In genomic region chr13:45509366-45509765, GRCm38 (mm10) we compare ENCODE assay signal across 16 mouse cellular contexts. TPM values are rescaled to one million over a fixed set of nuclear protein-coding genes. Genes with fewer than 3 reads are reported as not detected.
DNase-seq lines count a peak whose midpoint lies in the region; ATAC-seq lines count a peak whose summit lies in the region.
"Had no signal": no experiment of that assay in that cellular context is flagged by ENCODE, and none has a peak within 500 bp of the region (broad histone marks: within the 10 kb centered on the region; RNA-seq: fewer than 3 reads in every experiment).

No protein-coding gene starts in this region.

- H3K27ac ChIP-seq in hindbrain, embryonic 15.5 days (replicated peaks) = no peak overlapping the region
- H3K27ac ChIP-seq in hindbrain, embryonic 16.5 days (ENCODE audit: low read depth, low read length) = no peak overlapping the region
- no peak overlapping the region for H3K27ac ChIP-seq in neural tube, embryonic 13.5 days (replicated peaks)

- peak overlapping the region; percentile 89; the same call in 1 of the 2 replicates for H3K4me2 ChIP-seq in hindbrain, embryonic 15.5 days
- H3K4me2 ChIP-seq in hindbrain, embryonic 16.5 days (ENCODE audit: low read length) = no peak overlapping the region
- peak overlapping the region; percentile 93; the same call in 1 of the 2 replicates for H3K4me2 ChIP-seq in neural tube, embryonic 13.5 days

- peaks cover 85% of the 10 kb centered on the region for H3K4me1 ChIP-seq in erythroblast, embryonic 14.5 days (ENCODE audit: control insufficient read depth)
- H3K4me1 ChIP-seq in hindbrain, embryonic 15.5 days (replicated peaks) = peaks cover 18% of the 10 kb centered on the region
- peaks cover 5% of the 10 kb centered on the region; the same call in 1 of the 2 replicates for H3K4me1 ChIP-seq in hindbrain, embryonic 16.5 days (ENCODE audit: control insufficient read depth, insufficient read depth, low read depth, low read length)
- H3K4me1 ChIP-seq in neural tube, embryonic 13.5 days (replicated peaks) = peaks cover 38% of the 10 kb centered on the region

- no peak overlapping the region for H3K9ac ChIP-seq in hindbrain, embryonic 15.5 days
- H3K9ac ChIP-seq in hindbrain, embryonic 16.5 days (ENCODE audit: low read depth, low read length) = no peak overlapping the region
- peak overlapping the region; percentile 50; the same call in 1 of the 2 replicates for H3K9ac ChIP-seq in neural tube, embryonic 13.5 days

- no peak for DNase-seq in neural tube, embryonic 10.5 days (ENCODE audit: extremely low spot score, low spot score)
- no peak for DNase-seq in cerebellum, postnatal 4 days (ENCODE audit: low spot score in 2 of 2)
- no peak for DNase-seq in right cerebral cortex, postnatal 25 days
- DNase-seq: adrenal gland, adult 8-10 months; cerebellum, postnatal 14 days; gastrocnemius, postnatal 10 days; kidney, postnatal 25 days; lung, adult 18-20 months; spleen, adult 18-20 months had no signal

- 57% methylated on average over 6 of the region's 6 CpGs for WGBS in hindbrain, embryonic 15.5 days
- 58% methylated on average over 6 of the region's 6 CpGs for WGBS in hindbrain, embryonic 16.5 days
- 70% methylated on average over 6 of the region's 6 CpGs for WGBS in neural tube, embryonic 13.5 days

- H3K27me3 ChIP-seq in erythroblast, embryonic 14.5 days (ENCODE audit: control insufficient read depth) = peaks cover 10% of the 10 kb centered on the region; the same call in 1 of the 2 replicates
- H3K27me3 ChIP-seq in hindbrain, embryonic 15.5 days = no peaks in the 10 kb centered on the region
- no peaks in the 10 kb centered on the region for H3K27me3 ChIP-seq in hindbrain, embryonic 16.5 days (replicated peaks; ENCODE audit: control insufficient read depth, insufficient read depth, low read length)
- H3K27me3 ChIP-seq in neural tube, embryonic 13.5 days = no peaks in the 10 kb centered on the region

- peak overlapping the region; percentile 79 for H3K4me3 ChIP-seq in erythroblast, embryonic 14.5 days (replicated peaks)
- no peak overlapping the region for H3K4me3 ChIP-seq in hindbrain, embryonic 15.5 days
- H3K4me3 ChIP-seq in hindbrain, embryonic 16.5 days (ENCODE audit: low read length) = no peak overlapping the region
- H3K4me3 ChIP-seq in neural tube, embryonic 13.5 days = peak overlapping the region; percentile 4; the same call in 1 of the 2 replicates

- peaks cover 70% of the 10 kb centered on the region for H3K36me3 ChIP-seq in erythroblast, embryonic 14.5 days (ENCODE audit: control insufficient read depth)
- no peaks in the 10 kb centered on the region for H3K36me3 ChIP-seq in hindbrain, embryonic 15.5 days
- H3K36me3 ChIP-seq in hindbrain, embryonic 16.5 days (ENCODE audit: control insufficient read depth, insufficient read depth, low read length) = no peaks in the 10 kb centered on the region
- H3K36me3 ChIP-seq in neural tube, embryonic 13.5 days = no peaks in the 10 kb centered on the region
- H3K36me3 ChIP-seq: midbrain, embryonic 10.5 days had no signal

- H3K9me3 ChIP-seq in erythroblast, embryonic 14.5 days (ENCODE audit: control insufficient read depth, low read length) = no peaks in the 10 kb centered on the region
- H3K9me3 ChIP-seq in hindbrain, embryonic 15.5 days = no peaks in the 10 kb centered on the region
- no peaks in the 10 kb centered on the region for H3K9me3 ChIP-seq in hindbrain, embryonic 16.5 days (ENCODE audit: control insufficient read depth, low read length)
- no peaks in the 10 kb centered on the region for H3K9me3 ChIP-seq in neural tube, embryonic 13.5 days
- H3K9me3 ChIP-seq: midbrain, embryonic 10.5 days had no signal

- ATAC-seq in erythroblast, adult 5-6 weeks (replicated peaks; ENCODE audit: low FRiP score, poor library complexity, severe bottlenecking) = no peak
- no peak for ATAC-seq in hindbrain, embryonic 15.5 days (ENCODE audit: low FRiP score, low read depth)
- ATAC-seq in hindbrain, embryonic 16.5 days = no peak
- no peak for ATAC-seq in neural tube, embryonic 13.5 days (ENCODE audit: low read depth)
- ATAC-seq: inflammation-experienced regulatory T-cells, adult 6 months had no signal

RNA-seq across cellular contexts. Expression of gene Gmpr, which starts 2.1 kb away (rescaled TPM):
- 229 and 320 TPM in 2 replicates for polyA plus RNA-seq in erythroblast, embryonic 14.5 days (2012)
- 0.96 and 1.3 TPM in 2 replicates for total RNA-seq in erythroblast, adult 5-6 weeks (2015; ENCODE audit: low replicate concordance)
- total RNA-seq in erythroblast, adult 5-6 weeks (2017; ENCODE audit: low replicate concordance) = 2.4 and 4.6 TPM in 2 replicates
- polyA plus RNA-seq in hindbrain, embryonic 15.5 days (2015; fragmentation: Nextera tagmentation; extraction: Ambion mirVana) = 35.5 and 36.0 TPM in 2 replicates
- 40.7 and 41.5 TPM in 2 replicates for polyA plus RNA-seq in hindbrain, embryonic 16.5 days (2015; fragmentation: Nextera tagmentation; extraction: Ambion mirVana)
- polyA plus RNA-seq in neural tube, embryonic 13.5 days (2015; fragmentation: Nextera tagmentation; extraction: Ambion mirVana) = 39.2 and 41.7 TPM in 2 replicates

Comparison
In these comparisons a context has a peak if more than half of its experiments do, and no peak if none do; other contexts are left out.
1. H3K4me3 ChIP-seq: peak in erythroblast, embryonic 14.5 days (single experiment) and neural tube, embryonic 13.5 days (single experiment); none in hindbrain, embryonic 15.5 days (single experiment) and hindbrain, embryonic 16.5 days (single experiment).